Mouse (Mus musculus): Measurements from ENCODE around the gene Cyfip2. TPM values are rescaled to one million over a fixed set of nuclear protein-coding genes. Genes with fewer than 3 reads are reported as not detected.
"Not testable (repeated sequence)": the region's sequence is repeated elsewhere in the genome, so short reads cannot be mapped to it uniquely, and the experiment has no call there.

The Cyfip2 gene
- polyA plus RNA-seq, 1 experiment from 2014 or later, result 65.1 TPM

DNA sequence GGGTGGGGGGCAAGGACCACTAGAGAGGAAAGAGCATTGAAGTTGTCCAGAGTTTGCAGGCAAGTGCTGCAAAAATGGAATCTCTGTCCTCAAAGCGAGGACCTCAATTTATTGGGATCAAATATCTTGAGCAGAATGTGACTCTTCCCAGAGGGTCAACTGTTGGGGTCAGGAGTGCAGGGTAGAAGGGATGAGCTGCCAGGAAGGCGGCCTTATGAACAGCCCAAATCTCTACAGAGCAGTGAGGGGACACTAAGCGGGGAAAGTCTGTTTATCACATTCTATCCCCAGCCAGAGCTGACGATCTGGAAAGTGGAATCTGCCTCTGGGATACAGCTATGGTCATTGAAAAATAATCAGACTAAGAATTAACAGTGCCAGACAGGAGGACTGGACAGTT lies 118.5 kb downstream of the Cyfip2 start:
- H3K27ac ChIP-seq, result no peak overlapping the region
- peaks cover 47% of the 10 kb centered on the region for H3K36me3 ChIP-seq
- no peak overlapping the region for H3K4me2 ChIP-seq (replicated peaks)
- WGBS, result 77% methylated on average over 4 of the region's 4 CpGs
- H3K4me1 ChIP-seq, result no peaks in the 10 kb centered on the region
- H3K27me3 ChIP-seq, result no peaks in the 10 kb centered on the region
- no peak overlapping the region for H3K9ac ChIP-seq
- no peak overlapping the region for H3K4me3 ChIP-seq
- no peak for ATAC-seq (ENCODE audit: low FRiP score)
- no peaks in the 10 kb centered on the region for H3K9me3 ChIP-seq (replicated peaks)

DNA sequence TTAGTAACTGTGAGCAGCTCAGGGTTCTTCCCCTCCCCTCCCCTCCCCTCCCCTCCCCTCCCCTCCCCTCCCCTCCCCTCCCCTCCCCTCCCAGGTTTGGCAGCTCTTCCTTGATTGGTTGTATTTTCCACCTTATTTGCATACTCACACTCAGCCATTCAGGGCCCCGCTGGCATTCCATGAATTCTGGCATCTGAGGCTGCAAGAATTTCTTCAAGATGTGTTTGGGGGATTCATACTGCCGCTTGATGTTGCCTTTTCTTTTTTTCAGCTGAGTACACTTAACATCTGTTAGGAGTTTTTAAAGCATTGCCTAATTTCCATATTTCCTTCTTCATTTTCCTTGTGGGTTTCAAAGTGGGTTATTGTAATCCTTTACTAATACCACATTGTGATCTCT lies 124.4 kb downstream of the Cyfip2 start:
- Histone ChIP-seq H3K27me3 (no peaks in the 10 kb centered on the region), H3K4me1 (0 out of 2 replicates have a peak, but pooled peaks cover 2% of the 10 kb centered on the region), H3K4me2 (replicated peaks) (no peak overlapping the region), H3K36me3 (no peaks in the 10 kb centered on the region), H3K4me3 (no peak overlapping the region), H3K9ac (no peak overlapping the region), H3K27ac (no peak overlapping the region), H3K9me3 (replicated peaks) (no peaks in the 10 kb centered on the region)
- ATAC-seq (ENCODE audit: low FRiP score), result no peak
- 68% methylated on average over 1 of the region's 2 CpGs for WGBS

DNA sequence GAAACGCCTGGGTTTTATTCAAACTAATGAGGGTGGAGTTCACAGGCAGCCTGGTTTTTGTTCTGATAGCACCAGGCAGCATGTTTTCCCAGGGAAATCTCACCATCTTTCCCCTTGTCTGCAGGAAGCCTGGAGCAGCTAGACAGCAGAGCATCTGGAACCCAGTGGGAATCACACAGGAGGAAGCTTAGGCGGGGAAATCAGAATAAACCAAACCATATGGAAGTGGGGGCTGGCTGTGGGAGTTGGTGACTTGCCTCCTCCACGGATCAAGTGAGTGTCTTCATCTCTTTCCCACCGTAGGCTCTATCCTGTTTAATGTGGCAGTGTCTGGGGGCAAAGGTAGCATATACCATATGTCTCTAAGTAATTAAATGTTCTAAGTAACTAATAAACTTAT lies 127.2 kb downstream of the Cyfip2 start:
- no peak overlapping the region for H3K4me3 ChIP-seq
- H3K27me3 ChIP-seq, result no peaks in the 10 kb centered on the region
- H3K4me1 ChIP-seq, result 0 out of 2 replicates have a peak, but pooled peaks cover 2% of the 10 kb centered on the region
- H3K9me3 ChIP-seq (replicated peaks), result no peaks in the 10 kb centered on the region
- WGBS, result 27% methylated on average over 4 of the region's 4 CpGs
- H3K4me2 ChIP-seq (replicated peaks), result no peak overlapping the region
- no peak overlapping the region for H3K27ac ChIP-seq
- H3K36me3 ChIP-seq, result no peaks in the 10 kb centered on the region
- ATAC-seq (ENCODE audit: low FRiP score), result no peak
- H3K9ac ChIP-seq, result no peak overlapping the region

DNA sequence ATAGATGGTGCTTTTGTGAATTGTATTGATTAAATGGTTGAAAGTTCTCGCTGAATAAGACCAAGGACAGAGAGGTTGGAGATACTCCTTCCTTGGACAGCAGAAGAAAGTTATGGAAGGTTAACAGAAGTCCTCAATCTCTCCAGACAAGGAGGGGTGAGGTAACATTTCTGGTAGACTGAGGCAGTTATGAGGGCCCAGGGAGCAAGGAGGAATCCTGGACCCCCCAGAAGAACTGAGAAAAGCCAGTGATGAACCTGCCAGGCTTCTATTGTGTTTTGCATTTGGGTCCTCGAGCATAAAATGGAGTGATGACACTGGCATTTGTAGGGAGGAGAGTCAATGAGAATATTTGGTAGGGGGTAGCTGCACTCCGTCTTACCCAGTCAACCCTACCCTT lies 127.7 kb downstream of the Cyfip2 start:
- no peak overlapping the region for H3K9ac ChIP-seq

DNA sequence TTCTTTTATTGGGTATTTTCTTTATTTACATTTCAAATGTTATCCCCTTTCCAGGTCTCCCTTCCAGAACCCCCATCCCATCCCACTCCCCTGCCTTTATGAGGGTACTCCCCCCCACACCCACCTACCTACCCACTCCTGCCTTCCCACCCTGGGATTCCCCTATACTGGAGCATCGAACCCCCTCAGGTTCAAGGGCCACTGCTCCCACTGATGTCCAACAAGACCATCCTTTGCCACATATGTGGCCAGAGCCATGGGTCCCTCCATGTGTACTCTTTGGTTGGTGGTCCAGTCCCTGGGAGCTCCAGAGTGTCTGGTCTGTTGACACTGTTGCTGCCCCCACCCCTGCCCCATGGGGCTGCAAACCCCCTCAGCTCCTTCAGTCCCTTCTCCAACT lies 130.6 kb downstream of the Cyfip2 start:
- ATAC-seq (ENCODE audit: low FRiP score); H3K4me1 ChIP-seq; H3K27me3 ChIP-seq; H3K36me3 ChIP-seq; H3K4me2 ChIP-seq (replicated peaks); H3K27ac ChIP-seq; H3K4me3 ChIP-seq; H3K9me3 ChIP-seq (replicated peaks); H3K9ac ChIP-seq: not testable (repeated sequence)
- 91% methylated on average over 1 of the region's 1 CpGs for WGBS

More for the DNA sequence above, 127.7 kb downstream of the Cyfip2 start:
- Histone ChIP-seq H3K4me3 (no peak overlapping the region), H3K27me3 (no peaks in the 10 kb centered on the region), H3K27ac (no peak overlapping the region), H3K4me1 (0 out of 2 replicates have a peak, but pooled peaks cover 2% of the 10 kb centered on the region), H3K9me3 (replicated peaks) (no peaks in the 10 kb centered on the region), H3K36me3 (no peaks in the 10 kb centered on the region), H3K4me2 (replicated peaks) (no peak overlapping the region)
- no peak for ATAC-seq (ENCODE audit: low FRiP score)
- 78% methylated on average over 3 of the region's 3 CpGs for WGBS

DNA sequence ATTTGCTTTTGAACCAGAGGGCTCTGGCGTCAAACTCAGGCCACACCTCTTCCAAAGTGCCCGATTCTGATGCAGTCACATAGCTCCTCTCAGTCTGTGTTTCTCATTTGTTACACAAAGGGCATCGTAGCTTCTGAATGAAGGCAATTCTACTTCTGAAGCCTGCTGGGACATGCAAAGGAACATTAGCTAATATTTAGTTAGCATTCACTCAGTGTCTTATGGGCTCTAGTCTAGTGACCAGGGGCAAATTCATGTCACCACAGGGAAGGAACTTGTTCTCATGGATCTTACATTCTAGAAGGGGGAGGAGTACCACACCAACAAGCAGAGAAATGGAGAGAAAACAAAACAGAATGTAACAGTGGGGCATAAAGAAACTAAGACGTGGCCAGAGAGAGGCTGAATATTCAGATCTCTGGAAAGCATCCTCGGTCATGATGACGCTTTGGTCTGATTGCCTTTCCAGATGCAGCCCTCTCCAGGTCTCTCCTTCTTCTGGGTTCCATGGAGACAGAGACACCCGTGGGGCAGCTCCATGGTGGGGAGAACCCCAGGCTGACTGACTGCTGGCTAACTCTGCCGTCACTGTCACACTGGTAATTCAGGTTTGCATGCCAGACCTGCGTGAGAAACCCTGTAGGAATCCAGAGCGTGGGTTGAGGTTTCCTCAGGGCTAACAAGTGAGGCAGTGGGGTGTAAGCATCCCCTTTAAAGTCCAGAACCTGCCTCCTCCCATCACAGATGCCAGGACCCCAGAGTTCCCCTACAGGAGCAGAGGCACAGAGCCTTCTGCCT lies 135.2 kb downstream of the Cyfip2 start:
- no peaks in the 10 kb centered on the region for H3K4me1 ChIP-seq
- no peak overlapping the region for H3K9ac ChIP-seq
- H3K27me3 ChIP-seq, result no peaks in the 10 kb centered on the region
- H3K27ac ChIP-seq, result no peak overlapping the region
- no peak overlapping the region for H3K4me2 ChIP-seq (replicated peaks)
- no peak overlapping the region for H3K4me3 ChIP-seq
- H3K9me3 ChIP-seq (replicated peaks), result no peaks in the 10 kb centered on the region
- no peaks in the 10 kb centered on the region for H3K36me3 ChIP-seq
- WGBS, result 70% methylated on average over 10 of the region's 10 CpGs
- no peak for ATAC-seq (ENCODE audit: low FRiP score)

DNA sequence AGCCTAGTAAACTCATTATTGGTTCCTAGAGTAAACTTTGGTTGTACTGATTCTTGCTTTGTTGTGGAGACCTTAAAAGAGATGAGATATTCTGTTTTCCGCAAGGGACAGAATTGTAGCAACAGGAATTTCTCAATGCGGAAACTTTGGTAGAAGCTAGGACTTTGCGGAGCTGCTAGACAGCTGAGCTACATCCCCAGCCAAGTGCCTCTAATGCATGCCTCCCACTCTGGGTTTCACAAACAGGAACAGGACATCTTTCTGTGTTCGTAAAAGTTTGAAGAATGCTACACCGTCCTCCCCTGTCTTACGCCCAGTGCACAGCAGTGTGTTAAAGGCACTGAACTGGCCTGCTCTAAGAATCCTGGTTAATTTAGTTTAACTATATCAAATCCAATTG lies 136.5 kb downstream of the Cyfip2 start:
- no peak overlapping the region for H3K4me3 ChIP-seq
- 94% methylated on average over 6 of the region's 6 CpGs for WGBS
- H3K4me1 ChIP-seq, result no peaks in the 10 kb centered on the region
- H3K27ac ChIP-seq, result no peak overlapping the region
- ATAC-seq (ENCODE audit: low FRiP score), result no peak
- no peaks in the 10 kb centered on the region for H3K9me3 ChIP-seq (replicated peaks)
- H3K9ac ChIP-seq, result no peak overlapping the region
- no peaks in the 10 kb centered on the region for H3K27me3 ChIP-seq
- H3K4me2 ChIP-seq (replicated peaks), result no peak overlapping the region
- H3K36me3 ChIP-seq, result no peaks in the 10 kb centered on the region

DNA sequence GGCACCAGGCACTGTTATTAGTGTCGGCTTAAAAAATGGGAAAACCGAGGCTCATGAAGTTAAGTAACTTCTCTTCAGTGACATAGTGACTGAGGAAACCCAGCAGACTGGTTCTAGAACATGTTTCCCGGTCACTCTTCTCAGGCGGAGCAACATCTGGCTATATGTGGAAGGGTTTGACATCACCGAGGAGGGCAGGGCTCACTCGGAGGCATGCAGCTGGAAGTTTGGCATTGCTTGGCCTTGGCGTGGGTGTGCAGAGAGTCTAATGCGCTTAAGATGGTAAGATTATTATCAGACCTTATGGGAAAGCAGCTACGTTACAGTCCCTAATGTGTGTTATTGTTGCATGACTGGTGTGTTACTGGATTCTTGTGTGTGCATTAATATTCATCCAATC lies 140.5 kb downstream of the Cyfip2 start:
- no peaks in the 10 kb centered on the region for H3K9me3 ChIP-seq (replicated peaks)
- no peak for ATAC-seq (ENCODE audit: low FRiP score)
- 90% methylated on average over 9 of the region's 9 CpGs for WGBS

DNA sequence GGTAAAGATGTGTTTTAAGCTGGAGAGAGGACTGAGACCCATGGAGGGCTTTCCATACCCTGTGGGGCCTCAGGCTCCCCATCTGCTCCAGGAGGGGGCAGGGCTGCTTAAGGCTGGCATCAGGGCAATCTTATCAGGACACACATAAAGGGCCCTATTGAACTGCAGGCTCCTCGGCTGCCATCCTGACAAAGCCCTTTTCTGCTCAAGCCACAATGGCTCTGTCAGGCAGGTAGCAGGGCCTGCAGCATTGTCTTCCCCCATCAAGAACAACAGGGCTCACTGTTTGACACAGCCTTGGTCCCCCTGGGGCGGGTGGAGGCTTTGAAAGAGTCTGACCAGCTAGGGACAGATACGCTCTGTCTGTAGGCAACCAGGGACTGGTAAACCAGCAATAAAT lies 142.8 kb downstream of the Cyfip2 start:
- no peak overlapping the region for H3K9ac ChIP-seq
- H3K36me3 ChIP-seq, result no peaks in the 10 kb centered on the region

More for the DNA sequence above, 140.5 kb downstream of the Cyfip2 start:
- no peak overlapping the region for H3K27ac ChIP-seq
- H3K36me3 ChIP-seq, result no peaks in the 10 kb centered on the region
- H3K4me1 ChIP-seq, result peaks cover 6% of the 10 kb centered on the region; the same call in 1 of the 2 replicates
- H3K4me3 ChIP-seq, result no peak overlapping the region
- H3K9ac ChIP-seq, result no peak overlapping the region
- H3K27me3 ChIP-seq, result no peaks in the 10 kb centered on the region; the same call in 1 of the 2 replicates
- H3K4me2 ChIP-seq (replicated peaks), result no peak overlapping the region

DNA sequence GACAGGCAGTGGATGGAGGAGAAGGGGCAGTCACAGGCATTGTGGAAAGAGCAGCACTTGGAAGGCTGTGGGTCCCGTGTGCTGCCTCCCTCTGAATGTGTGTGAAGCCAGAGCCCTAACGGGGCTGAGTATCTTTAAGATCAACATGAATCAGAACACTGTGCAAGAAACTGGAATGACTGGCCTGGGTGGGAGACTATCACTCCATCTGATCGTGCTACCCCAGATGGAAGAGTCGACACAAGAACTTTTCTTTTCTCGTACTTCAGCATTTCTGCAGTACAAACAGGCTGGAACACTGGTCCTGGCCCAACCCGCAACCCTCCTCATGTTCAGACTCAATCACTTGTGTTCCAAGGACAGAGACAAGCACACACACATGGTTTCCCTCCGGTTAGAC lies 144.2 kb downstream of the Cyfip2 start:
- no peak for ATAC-seq (ENCODE audit: low FRiP score)
- Histone ChIP-seq H3K9me3 (replicated peaks) (no peaks in the 10 kb centered on the region), H3K4me3 (no peak overlapping the region), H3K27me3 (peaks cover 23% of the 10 kb centered on the region), H3K4me2 (replicated peaks) (no peak overlapping the region), H3K27ac (no peak overlapping the region), H3K36me3 (no peaks in the 10 kb centered on the region), H3K4me1 (peaks cover 14% of the 10 kb centered on the region), H3K9ac (no peak overlapping the region)
- WGBS, result 89% methylated on average over 7 of the region's 7 CpGs

More for the DNA sequence above, 142.8 kb downstream of the Cyfip2 start:
- 27% methylated on average over 3 of the region's 3 CpGs for WGBS
- H3K27ac ChIP-seq, result 0 out of 2 replicates have a peak overlapping the region, but pooled peaks have one; percentile 7
- ATAC-seq (ENCODE audit: low FRiP score), result no peak; the same call in 1 of the 2 replicates
- H3K4me2 ChIP-seq (replicated peaks), result no peak overlapping the region
- peaks cover 14% of the 10 kb centered on the region for H3K4me1 ChIP-seq
- no peaks in the 10 kb centered on the region for H3K9me3 ChIP-seq (replicated peaks)
- H3K27me3 ChIP-seq, result peaks cover 17% of the 10 kb centered on the region
- no peak overlapping the region for H3K4me3 ChIP-seq

DNA sequence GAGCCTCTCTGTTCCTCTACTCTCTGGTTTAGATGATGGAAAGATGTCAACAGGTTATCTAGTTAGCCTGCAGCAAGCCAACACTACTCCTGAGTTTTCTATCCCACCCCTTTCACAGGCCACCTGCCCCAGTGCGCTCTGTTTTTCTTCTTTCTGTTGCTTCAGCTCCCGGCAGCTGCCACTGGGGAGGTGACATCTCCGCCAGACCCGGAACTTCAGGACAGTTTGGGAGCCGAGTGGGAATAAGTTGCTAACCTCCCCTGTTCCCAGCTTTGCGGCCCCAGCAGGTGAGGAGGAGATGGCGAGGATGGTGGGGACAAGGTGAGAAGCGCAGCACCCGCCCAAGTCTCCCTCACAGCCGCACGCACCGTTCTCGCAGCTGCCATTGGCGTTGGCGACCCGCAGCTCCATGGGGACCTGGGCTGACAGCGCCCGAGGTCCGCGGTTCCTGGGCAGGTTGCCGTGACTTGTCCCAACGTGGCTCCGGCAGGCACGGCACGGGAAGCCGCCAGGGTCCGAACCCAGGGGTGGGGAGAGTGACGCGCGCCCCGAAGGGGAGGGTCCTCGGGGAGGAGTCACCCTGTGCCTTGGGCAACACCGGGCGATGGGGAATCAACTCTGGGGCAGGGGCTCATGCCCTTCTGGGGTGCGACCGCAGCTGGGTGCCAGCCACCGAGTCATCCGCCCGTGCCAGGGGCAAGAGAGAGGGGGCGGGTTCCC lies 146.6 kb downstream of the Cyfip2 start, which contains the start of gene Nipal4:
Nipal4 (minus strand) TSS at position 643 of the 720 bp plus-strand sequence.
- H3K27ac ChIP-seq, result no peak within 1 kb of the TSS
- ATAC-seq (ENCODE audit: low FRiP score), result peak; percentile 71
- H3K9me3 ChIP-seq (replicated peaks), result no peaks in the 10 kb centered on the region
- H3K4me2 ChIP-seq (replicated peaks), result peak within 1 kb of the TSS; percentile 90
- peak within 1 kb of the TSS; percentile 58 for H3K9ac ChIP-seq
- 3% methylated on average over 40 of the region's 40 CpGs for WGBS
- H3K36me3 ChIP-seq, result no peaks in the 10 kb centered on the region
- peaks cover 14% of the 10 kb centered on the region for H3K4me1 ChIP-seq
- H3K27me3 ChIP-seq, result peaks cover 23% of the 10 kb centered on the region
- peak within 1 kb of the TSS; percentile 47 for H3K4me3 ChIP-seq

DNA sequence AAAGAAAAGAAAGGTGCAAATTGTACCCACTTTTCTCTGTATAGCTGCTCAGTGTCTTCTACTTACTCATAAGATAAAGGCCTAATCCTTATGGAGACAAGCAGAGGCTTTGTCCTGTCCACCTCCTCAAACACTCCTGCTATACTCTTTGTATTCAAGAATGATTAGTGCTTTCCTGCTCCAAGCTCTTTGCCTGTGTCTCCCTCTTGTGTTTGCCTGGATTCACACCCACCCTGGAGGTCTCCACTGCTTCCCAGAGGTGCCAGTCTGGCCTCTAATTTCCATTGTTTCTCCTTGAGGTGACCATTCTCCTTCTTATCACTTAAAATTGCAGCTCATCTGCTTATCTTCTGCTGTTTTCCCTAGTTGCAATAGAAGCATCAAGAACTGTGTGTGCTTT lies 155.2 kb downstream of the Cyfip2 start:
- H3K36me3 ChIP-seq, result no peaks in the 10 kb centered on the region
- no peak overlapping the region for H3K4me2 ChIP-seq (replicated peaks)
- no peak overlapping the region for H3K27ac ChIP-seq
- no peaks in the 10 kb centered on the region for H3K9me3 ChIP-seq (replicated peaks)
- H3K27me3 ChIP-seq, result no peaks in the 10 kb centered on the region
- no peak overlapping the region for H3K9ac ChIP-seq
- H3K4me3 ChIP-seq, result no peak overlapping the region
- ATAC-seq (ENCODE audit: low FRiP score), result no peak
- no peaks in the 10 kb centered on the region for H3K4me1 ChIP-seq
